Mouse (Mus musculus) MEL (cell line): ENCODE results near the gene Ntmt1. TPM values are rescaled to one million over a fixed set of nuclear protein-coding genes. Genes with fewer than 3 reads are reported as not detected.

ENCODE experiments used
- DNase-seq: peaks from one replicate; pipeline ENCODE4 v3.0.0; 2011; ENCODE audit warnings: low read depth, low spot score
- H3K27ac ChIP-seq: 2 replicates; pipeline ENCODE4 v1.5.1; 2012; ENCODE audit warnings: low read depth, mild to moderate bottlenecking, control low read depth, low read length, moderate library complexity; ENCODE audit not compliant: control insufficient read depth
- H3K27me3 ChIP-seq, 2 experiments: fragments of 150-350 bp in 1 of 2; sonication (generic) in 1 of 2; 2 replicates each; pipeline ENCODE4 v1.6.1; 2012; ENCODE audit warnings: low read length in 2 of 2, mild to moderate bottlenecking in 2 of 2, improper control_type of control experiment in 1 of 2, moderate library complexity in 1 of 2; ENCODE audit not compliant: insufficient read depth in 2 of 2, control insufficient read depth in 1 of 2
- H3K36me3 ChIP-seq, 2 experiments: 2 replicates each; pipeline ENCODE4 v1.6.1; 2012 to 2014; ENCODE audit warnings: low read length in 2 of 2, improper control_type of control experiment in 1 of 2, inconsistent platforms in 1 of 2, mild to moderate bottlenecking in 1 of 2; ENCODE audit not compliant: insufficient read depth in 2 of 2, control insufficient read depth in 1 of 2
- H3K4me1 ChIP-seq, 2 experiments: fragments of 150-350 bp in 1 of 2; sonication (generic) in 1 of 2; 2 replicates each; pipeline ENCODE4 v1.6.1; 2012; ENCODE audit warnings: low read length in 2 of 2, improper control_type of control experiment in 1 of 2, mild to moderate bottlenecking in 1 of 2; ENCODE audit not compliant: insufficient read depth in 2 of 2, control insufficient read depth in 1 of 2
- H3K4me3 ChIP-seq, 2 experiments: fragments of 150-350 bp in 1 of 2; sonication (generic) in 1 of 2; 2 replicates each; pipeline ENCODE4 v1.5.1; 2012; ENCODE audit warnings: low read depth in 2 of 2, low read length in 2 of 2, mild to moderate bottlenecking in 2 of 2, moderate library complexity in 2 of 2, control low read depth in 1 of 2, improper control_type of control experiment in 1 of 2; ENCODE audit not compliant: control insufficient read depth in 1 of 2, insufficient read depth in 1 of 2
- H3K79me2 ChIP-seq: 2 replicates; pipeline ENCODE4 v1.6.1; 2012; ENCODE audit warnings: mild to moderate bottlenecking, low read length, moderate library complexity; ENCODE audit not compliant: control insufficient read depth, poor library complexity, insufficient read depth
- H3K9ac ChIP-seq: 2 replicates; pipeline ENCODE4 v1.6.1; 2012; ENCODE audit warnings: low read depth, mild to moderate bottlenecking, control low read depth, low read length, moderate library complexity; ENCODE audit not compliant: control insufficient read depth, poor library complexity, severe bottlenecking
- H3K9me3 ChIP-seq: fragments of 150-350 bp; sonication (generic); replicated peaks from 2 replicates; pipeline ENCODE4 v1.6.1; 2012; ENCODE audit warnings: mild to moderate bottlenecking, low read length, improper control_type of control experiment, moderate library complexity; ENCODE audit not compliant: insufficient read depth
- CHD2 ChIP-seq: IDR thresholded peaks from 2 replicates; pipeline ENCODE4 v1.6.1; 2011; ENCODE audit warnings: low read length, improper control_type of control experiment
- ELF1 ChIP-seq: IDR thresholded peaks from 2 replicates; pipeline ENCODE4 v1.6.1; 2014; ENCODE audit warnings: low read depth, mild to moderate bottlenecking, inconsistent platforms, low read length, improper control_type of control experiment, moderate library complexity
- ETS1 ChIP-seq: IDR thresholded peaks from 2 replicates; pipeline ENCODE4 v1.6.1; 2012; ENCODE audit warnings: low read depth, mild to moderate bottlenecking, inconsistent platforms, low read length, improper control_type of control experiment, moderate library complexity
- GABPA ChIP-seq: IDR thresholded peaks from 2 replicates; pipeline ENCODE4 v1.6.1; 2012; ENCODE audit warnings: low read depth, mild to moderate bottlenecking, inconsistent platforms, low read length, improper control_type of control experiment, moderate library complexity
- GATA1 ChIP-seq: IDR thresholded peaks from 2 replicates; pipeline ENCODE4 v1.6.1; 2011; ENCODE audit warnings: low read depth, low read length, improper control_type of control experiment
- JUND ChIP-seq: IDR thresholded peaks from 2 replicates; pipeline ENCODE4 v1.6.1; 2011; ENCODE audit warnings: low read depth, mild to moderate bottlenecking, improper control_type of control experiment, low read length
- KAT2A ChIP-seq: conservative IDR thresholded peaks from 2 replicates; pipeline ENCODE4 v1.6.1; 2012; ENCODE audit warnings: low read depth, low read length, improper control_type of control experiment, inconsistent platforms
- MAX ChIP-seq: IDR thresholded peaks from 2 replicates; pipeline ENCODE4 v1.6.1; 2011; ENCODE audit warnings: low read length, improper control_type of control experiment
- MAZ ChIP-seq: IDR thresholded peaks from 2 replicates; pipeline ENCODE4 v1.6.1; 2012; ENCODE audit warnings: low read depth, mild to moderate bottlenecking, inconsistent platforms, low read length, improper control_type of control experiment
- MXI1 ChIP-seq: IDR thresholded peaks from 2 replicates; pipeline ENCODE4 v1.6.1; 2011; ENCODE audit warnings: mild to moderate bottlenecking, low read depth, low read length, improper control_type of control experiment
- NELFE ChIP-seq: IDR thresholded peaks from 2 replicates; pipeline ENCODE4 v1.6.1; 2011; ENCODE audit warnings: low read depth, low read length, improper control_type of control experiment
- POLR2A ChIP-seq, 2 experiments: IDR thresholded peaks; 2 replicates each; pipeline ENCODE4 v1.6.1; 2011 to 2012; ENCODE audit warnings: low read length in 2 of 2, mild to moderate bottlenecking in 2 of 2, control low read depth in 1 of 2, improper control_type of control experiment in 1 of 2, low read depth in 1 of 2, moderate library complexity in 1 of 2; ENCODE audit not compliant: control insufficient read depth in 1 of 2, insufficient read depth in 1 of 2, poor library complexity in 1 of 2
- POLR2AphosphoS5 ChIP-seq: IDR thresholded peaks from 2 replicates; pipeline ENCODE4 v1.6.1; 2012; ENCODE audit warnings: low read depth, borderline replicate concordance, mild to moderate bottlenecking, inconsistent platforms, low read length, moderate library complexity, mixed read lengths
- RCOR1 ChIP-seq: IDR thresholded peaks from 2 replicates; pipeline ENCODE4 v1.6.1; 2012; ENCODE audit warnings: low read depth, mild to moderate bottlenecking, inconsistent platforms, low read length, improper control_type of control experiment
- SMC3 ChIP-seq: IDR thresholded peaks from 2 replicates; pipeline ENCODE4 v1.6.1; 2011; ENCODE audit warnings: low read depth, low read length, improper control_type of control experiment
- USF1 ChIP-seq: IDR thresholded peaks from 2 replicates; pipeline ENCODE4 v1.6.1; 2014; ENCODE audit warnings: low read depth, mild to moderate bottlenecking, inconsistent platforms, low read length, improper control_type of control experiment, moderate library complexity
- polyA plus RNA-seq, 2 experiments: library from polyadenylated mRNA; stranded (reverse) in 1 of 2; unstranded in 1 of 2; fragments of >175 nt in 1 of 2; fragments of >200 nt in 1 of 2; gene quantifications; 2 replicates each; pipeline versions ENCODE4 v1.2.1 to v1.2.4; 2012; ENCODE audit warnings: low replicate concordance in 2 of 2, low read depth in 1 of 2; ENCODE audit not compliant: insufficient read length in 2 of 2, insufficient read depth in 1 of 2, missing spikeins in 1 of 2
- total RNA-seq: library from RNA; depleted of rRNA; stranded (reverse); fragments of 300-350 nt; gene quantifications from 2 replicates; pipeline ENCODE4 v1.2.3, GENCODE M21; 2012

The Ntmt1 gene
- total and polyA plus RNA-seq, 3 experiments: 58.9 to 83.2 TPM; not detected in 1

DNA sequence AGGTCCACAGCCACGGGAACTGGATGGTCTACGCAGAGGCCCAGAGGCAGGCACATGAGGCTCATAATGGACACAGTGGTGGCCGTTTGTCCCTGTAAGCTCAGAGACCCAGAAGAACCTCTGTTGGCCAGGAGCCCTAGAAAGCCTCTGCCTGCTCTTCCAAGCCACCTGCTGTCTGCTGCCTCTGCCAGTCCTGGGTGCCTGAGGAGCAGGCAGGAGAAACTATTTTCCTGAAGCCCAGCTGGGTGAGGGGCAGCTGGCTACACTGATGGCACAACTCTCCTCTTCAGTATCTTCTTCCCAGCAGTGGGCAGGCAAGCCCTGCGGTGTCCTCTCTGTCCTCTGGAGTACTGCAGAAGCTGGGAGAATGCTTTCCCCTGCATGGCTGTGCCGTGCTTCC is 41.2 kb upstream of the Ntmt1 start:
- Histone ChIP-seq H3K9me3 (no peaks in the 10 kb centered on the region), H3K27ac (no peak overlapping the region), H3K9ac (no peak overlapping the region), H3K79me2 (no peaks in the 10 kb centered on the region; the same call in 1 of the 2 replicates), H3K36me3 (peaks cover 0 to 14% of the 10 kb centered on the region in 2 experiments; a peak in 2 of 4 replicates), H3K4me3 (no peak overlapping the region), H3K4me1 (peaks cover 9 to 26% of the 10 kb centered on the region in 2 experiments), H3K27me3 (peaks cover 0 to 1% of the 10 kb centered on the region in 2 experiments; a peak in 2 of 4 replicates)
- no peak for DNase-seq
- no peak for TF ChIP-seq MXI1

GRCm38 (mm10) chr2:30767626-30768240 is 39.9 kb upstream of the Ntmt1 start:
- Histone ChIP-seq H3K27me3 (peaks cover 0 to 1% of the 10 kb centered on the region in 2 experiments; a peak in 1 of 4 replicates), H3K9ac (no peak overlapping the region), H3K4me3 (no peak overlapping the region), H3K79me2 (peaks cover 2% of the 10 kb centered on the region; the same call in 1 of the 2 replicates), H3K4me1 (peaks cover 9 to 28% of the 10 kb centered on the region in 2 experiments), H3K27ac (no peak overlapping the region), H3K36me3 (peaks cover 0 to 16% of the 10 kb centered on the region in 2 experiments; a peak in 2 of 4 replicates), H3K9me3 (no peaks in the 10 kb centered on the region)
- DNase-seq: no peak
- TF ChIP-seq POLR2AphosphoS5 (no peak), ELF1 (no peak), CHD2 (no peak), POLR2A (IDR thresholded peaks at IDR 0.05; ENCODE audit: control insufficient read depth in 1 of 2, insufficient read depth in 1 of 2, low read depth in 1 of 2, low read length in 2 of 2, poor library complexity in 1 of 2) (no peak), MXI1 (no peak), RCOR1 (no peak), SMC3 (no peak), MAZ (no peak), MAX (no peak), KAT2A (no peak), GABPA (no peak), NELFE (no peak)

DNA sequence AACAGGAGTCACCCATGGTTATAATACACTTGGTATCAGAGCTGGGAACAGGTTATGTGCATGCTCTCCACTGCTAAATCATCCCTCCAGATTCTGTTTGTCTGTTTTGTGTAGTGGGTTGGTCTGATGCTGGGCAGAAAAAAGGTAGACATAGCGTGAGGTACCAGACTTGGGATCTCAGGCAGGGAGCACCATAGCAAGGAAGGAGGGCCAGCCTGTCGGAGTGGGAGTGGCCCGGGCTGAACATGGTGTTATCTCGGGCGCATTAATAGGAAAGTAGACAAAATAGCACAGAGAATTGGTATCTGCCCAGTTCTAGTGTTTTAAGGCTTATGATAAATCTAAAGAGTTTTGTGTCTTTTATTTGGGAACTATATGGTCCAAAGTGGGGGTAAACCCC is 39.1 kb upstream of the Ntmt1 start:
- Histone ChIP-seq H3K4me1 (peaks cover 13 to 33% of the 10 kb centered on the region in 2 experiments), H3K79me2 (peaks cover 2% of the 10 kb centered on the region; the same call in 1 of the 2 replicates), H3K4me3 (peak overlapping the region in 1 of 2 experiments; percentile 28; a peak in 2 of 4 replicates), H3K36me3 (peaks cover 0 to 19% of the 10 kb centered on the region in 2 experiments; a peak in 2 of 4 replicates), H3K27me3 (no peaks in the 10 kb centered on the region; a peak in 1 of 4 replicates), H3K9me3 (no peaks in the 10 kb centered on the region), H3K27ac (no peak overlapping the region), H3K9ac (no peak overlapping the region)
- TF ChIP-seq USF1: no peak
- peak; percentile 51 for TF ChIP-seq GATA1
- no peak for TF ChIP-seq POLR2AphosphoS5
- TF ChIP-seq JUND: no peak
- TF ChIP-seq ETS1: no peak
- peak; percentile 55 for DNase-seq
